Mouse (Mus musculus): ENCODE measurements at regions not wholly inside any gene's neighbourhood (a gene's known extent, or its start where the extent isn't known, plus 50 kb on each side); places are given as distances from the start of the nearest gene placed in this dataset.

- DNase-seq (ENCODE audit: low spot score), result peak; percentile 25
Observed at GRCm38 (mm10) chr5:118879808-118880478, 319.5 kb downstream of the Med13l start.

GRCm38 (mm10) chr5:118880546-118880945 lies 320.1 kb downstream of the Med13l start:
- no peak for DNase-seq (ENCODE audit: low spot score)

DNA sequence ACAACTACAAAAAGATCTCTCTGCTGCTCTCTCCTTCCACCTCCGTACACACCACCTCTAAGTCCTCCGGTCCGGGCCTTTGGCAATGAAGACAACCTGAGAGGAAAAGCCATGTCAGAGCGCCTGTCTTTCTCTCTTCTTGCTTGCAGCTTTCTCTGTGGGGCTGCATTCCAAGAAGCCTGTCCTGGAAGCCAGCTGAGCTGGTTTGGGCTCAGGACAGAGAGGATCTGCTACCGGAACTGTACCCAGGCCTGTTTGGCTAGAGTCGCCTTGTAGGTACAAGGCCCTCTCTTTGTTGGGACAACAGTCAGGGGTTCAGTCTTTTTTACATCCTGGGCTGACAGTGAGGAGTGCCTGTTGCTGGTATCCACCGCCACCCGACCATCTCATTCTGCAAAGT lies 321.4 kb downstream of the Med13l start:
- DNase-seq (ENCODE audit: low spot score), result no peak

DNA sequence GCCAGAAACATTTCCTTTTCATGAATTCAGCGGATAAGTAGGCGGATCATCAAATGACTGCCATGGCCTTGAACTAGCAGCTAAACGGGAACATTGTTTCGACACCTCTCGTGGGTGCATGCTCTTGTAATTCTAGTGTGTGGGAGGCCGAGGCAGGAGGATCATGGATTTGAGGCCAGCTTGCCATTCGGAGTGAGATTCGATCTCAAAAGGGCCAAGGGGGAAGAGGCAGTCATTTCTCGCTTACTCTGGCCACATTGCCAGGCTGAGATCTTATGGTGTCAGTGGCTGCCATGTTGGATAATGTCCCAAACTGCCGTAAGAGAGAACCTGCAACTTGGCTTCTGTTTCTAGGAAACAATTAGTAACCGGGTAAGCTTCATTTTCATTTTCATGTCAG lies 327.7 kb downstream of the Med13l start:
- DNase-seq (ENCODE audit: low spot score), result no peak

- peak; percentile 46 for DNase-seq (ENCODE audit: low spot score)
Observed at GRCm38 (mm10) chr5:118891131-118891530, 330.7 kb downstream of the Med13l start.

DNA sequence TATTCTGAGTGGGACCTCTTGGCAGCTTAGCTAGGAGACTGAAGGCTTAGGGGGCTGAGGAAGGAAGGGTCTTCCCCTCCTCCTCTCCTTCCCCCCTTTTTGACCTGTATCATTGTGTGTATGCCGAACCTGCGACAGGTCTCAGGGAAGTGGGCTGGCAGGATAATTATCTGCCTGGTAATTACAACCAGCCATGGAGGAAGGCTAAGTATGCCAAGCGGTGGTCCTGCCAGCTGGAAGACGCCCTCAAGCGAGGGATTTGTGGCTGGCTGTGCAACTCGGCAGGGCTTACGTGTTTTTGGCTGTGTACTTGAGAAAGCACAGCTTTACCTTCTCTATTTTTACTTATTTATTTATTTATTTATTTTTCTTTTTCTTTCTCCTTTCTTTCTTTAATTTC lies 347.7 kb downstream of the Med13l start:
- DNase-seq (ENCODE audit: low spot score), result no peak

DNA sequence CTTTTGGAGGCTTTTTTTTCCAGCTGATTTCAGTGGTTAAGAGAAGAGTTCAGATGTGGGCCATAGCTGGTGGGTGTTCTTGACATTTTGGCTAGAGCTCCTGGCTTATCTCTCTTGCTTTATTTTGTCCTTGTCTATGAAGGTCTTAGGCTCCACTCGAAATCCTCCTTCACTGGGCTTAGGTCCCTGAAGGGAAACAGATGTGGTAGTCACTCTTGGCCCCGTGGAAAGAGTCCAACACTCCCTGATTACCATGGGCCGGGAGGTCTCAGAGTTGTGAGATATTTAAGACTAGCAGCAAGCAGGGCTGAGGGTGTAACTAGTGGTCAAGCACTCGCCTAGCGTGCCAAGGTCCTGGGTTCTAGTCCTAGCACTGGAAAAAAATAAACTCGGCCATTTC lies 349.3 kb downstream of the Med13l start:
- DNase-seq (ENCODE audit: low spot score), result no peak

DNA sequence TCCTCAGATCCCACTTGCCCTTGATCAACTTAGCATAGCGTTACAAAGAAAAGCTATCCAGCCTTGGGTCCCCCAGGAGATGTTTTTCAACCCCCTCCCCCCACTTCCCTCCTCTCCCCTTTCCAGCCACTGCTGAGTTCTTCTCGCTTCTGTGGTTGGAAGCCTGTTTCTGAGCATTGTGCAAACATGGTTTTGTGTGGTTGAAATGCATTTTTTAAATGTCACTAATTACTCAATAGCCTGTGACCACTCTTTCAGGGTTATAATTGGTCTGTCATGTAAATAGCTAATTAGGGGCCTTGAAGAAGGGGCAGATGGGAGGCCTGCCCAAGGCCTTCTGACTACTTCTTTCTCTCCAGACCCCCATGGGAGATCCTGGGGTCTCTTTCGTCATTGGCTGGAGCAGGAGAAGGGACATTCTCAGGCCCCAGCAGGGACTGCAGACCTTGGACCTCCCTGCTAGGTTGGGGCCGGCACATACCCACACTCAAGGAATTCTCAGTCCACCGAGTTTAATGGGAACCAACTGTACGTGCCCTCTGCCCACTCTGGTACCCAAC lies 353.8 kb downstream of the Med13l start:
- DNase-seq (ENCODE audit: low spot score), result no peak

DNA sequence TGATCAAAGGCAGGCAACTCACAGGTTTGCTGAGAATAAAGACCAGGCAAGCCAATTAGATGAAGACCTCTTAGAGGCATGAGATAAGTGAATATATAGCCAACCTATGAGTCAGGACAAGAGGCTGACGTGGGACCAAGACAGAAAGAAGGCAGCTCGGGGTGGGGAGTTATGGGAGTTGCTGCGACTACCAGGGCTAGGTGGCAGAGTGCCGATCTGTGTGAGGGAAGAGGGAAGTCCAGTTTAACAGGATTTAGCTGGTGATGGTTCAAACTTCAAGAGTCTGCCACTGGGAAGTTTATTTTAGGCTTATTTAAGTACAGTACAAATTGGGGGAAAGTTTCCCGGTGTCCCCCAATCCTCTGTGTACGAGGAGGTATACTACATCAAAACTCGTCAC lies 362.9 kb downstream of the Med13l start:
- no peak for DNase-seq (ENCODE audit: low spot score)

GRCm38 (mm10) chr5:118929037-118929436 lies 368.6 kb downstream of the Med13l start:
- DNase-seq (ENCODE audit: low spot score), result no peak

- DNase-seq (ENCODE audit: low spot score), result no peak
Observed at GRCm38 (mm10) chr5:118929990-118930501, 369.6 kb downstream of the Med13l start.

DNA sequence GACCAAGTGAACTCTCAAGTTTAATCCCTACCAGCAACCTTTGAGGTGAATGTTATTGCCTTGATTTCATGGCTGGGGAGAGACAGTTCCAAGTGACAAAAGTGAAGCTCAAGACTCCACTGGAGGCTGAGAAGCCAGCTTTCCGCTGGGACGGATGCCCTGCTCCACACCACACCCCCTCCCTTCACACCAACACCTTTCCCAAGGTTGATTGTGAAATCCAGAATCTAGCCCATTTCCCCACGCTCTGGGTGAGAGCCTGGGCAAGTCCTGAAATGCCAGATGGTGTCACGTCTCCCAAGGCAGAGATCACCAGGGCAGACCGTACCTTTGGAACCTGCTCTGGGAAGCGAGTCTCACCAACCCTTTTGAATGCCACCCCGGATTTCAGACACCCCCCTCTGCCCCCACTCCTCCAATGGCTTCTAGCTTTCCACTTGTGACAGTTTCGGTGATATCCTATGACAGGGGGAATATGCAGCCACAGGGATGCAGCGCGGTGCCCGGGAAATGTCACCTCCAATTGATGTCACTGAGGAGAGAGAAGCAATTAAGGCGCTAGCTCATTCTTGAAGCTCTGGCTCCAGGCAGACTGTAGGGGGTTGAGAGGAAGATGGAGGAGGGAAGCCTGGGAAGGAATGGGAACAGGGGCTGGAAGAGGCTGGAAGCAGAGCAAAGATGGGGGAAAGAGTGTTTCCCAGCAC lies 379.0 kb downstream of the Med13l start:
- DNase-seq (ENCODE audit: low spot score), result no peak

DNA sequence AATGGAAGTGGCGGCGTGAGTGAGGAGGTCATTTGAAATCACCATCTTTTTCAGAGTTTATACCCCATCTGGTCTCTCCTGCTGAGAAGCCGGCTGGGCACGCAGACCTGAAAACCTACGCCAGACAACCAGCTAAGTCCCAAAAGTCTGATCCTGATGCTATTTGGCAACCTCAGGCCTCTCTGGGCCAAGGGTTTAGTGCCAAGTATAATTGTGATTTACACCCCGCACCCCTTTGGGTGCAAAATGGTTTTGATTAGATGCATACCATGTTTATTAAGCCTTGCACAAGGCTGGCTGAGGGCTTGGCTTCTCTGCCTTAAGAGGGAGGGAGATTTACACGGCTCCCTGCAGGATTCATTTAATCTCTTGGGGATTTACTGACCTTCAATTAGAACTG lies 383.8 kb downstream of the Med13l start:
- DNase-seq (ENCODE audit: low spot score), result no peak

DNA sequence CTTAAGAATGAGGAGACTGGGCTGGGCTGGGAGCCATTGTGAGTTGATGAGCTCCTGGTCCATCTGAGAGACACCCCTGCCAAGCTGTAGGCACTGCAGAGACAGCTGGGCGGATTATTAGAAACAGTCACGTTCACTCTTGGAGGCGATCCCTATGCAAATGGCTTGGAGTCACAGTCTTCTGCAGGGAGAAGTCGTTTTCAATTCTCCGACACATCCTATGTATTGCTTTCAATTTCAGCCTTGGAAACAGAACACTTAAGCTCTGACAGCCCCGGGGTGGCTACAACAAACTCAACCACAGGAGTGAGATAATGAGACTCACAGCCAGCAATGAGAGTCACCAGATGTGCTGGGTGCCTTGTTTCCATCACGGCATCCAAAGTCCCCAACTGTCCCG lies 385.6 kb downstream of the Med13l start:
- DNase-seq (ENCODE audit: low spot score), result no peak

DNA sequence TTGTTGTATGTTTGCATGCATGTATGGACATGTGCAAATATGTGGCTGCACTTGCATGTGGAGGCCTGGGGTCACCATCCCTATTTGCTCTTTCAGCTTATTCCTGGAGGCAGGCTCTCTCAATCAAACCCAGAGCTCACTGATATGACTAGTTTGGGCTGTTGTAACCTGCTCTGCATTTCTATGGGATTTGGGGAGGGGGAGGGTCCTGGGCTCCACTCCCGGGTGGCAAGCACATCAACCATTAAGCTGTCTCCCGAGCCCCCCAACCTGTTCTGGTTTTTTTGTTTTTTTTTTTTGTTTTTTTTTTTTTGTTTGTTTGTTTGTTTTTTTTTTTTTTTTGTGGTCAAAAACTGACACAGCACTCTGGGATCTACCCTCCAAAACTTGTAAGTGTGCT lies 386.5 kb downstream of the Med13l start:
- DNase-seq (ENCODE audit: low spot score), result no peak

DNA sequence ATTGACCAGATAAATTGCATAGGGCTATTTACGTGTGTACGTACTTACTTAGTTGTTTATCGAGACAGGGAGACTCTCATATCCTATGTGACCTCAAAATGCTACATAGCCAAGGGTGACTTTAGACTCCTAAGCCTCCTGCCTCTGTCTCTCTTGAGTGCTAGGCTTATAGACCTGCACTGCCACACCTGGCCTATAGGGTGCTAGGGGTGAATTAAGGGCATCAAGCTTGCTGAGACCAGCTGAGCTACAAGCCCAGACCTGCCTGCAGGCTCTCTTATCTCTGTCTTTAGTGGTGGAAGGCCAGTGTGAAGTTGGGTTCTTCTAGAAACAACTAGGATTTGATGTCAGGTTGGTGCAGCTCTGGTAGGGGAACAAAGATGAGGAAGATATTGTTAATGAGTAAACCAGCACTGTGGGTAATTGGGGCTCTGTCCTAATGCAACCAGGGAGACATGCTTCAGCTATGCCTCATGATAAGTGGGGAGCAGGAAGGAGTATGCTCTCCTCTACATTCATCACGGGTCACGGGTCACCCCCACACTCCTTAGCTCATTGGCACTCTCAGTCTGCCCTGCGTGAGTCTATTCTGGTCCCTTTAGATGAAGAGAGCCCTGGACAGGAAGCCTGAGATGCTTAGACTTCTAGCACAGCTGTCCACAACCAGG lies 387.8 kb downstream of the Med13l start:
- no peak for DNase-seq (ENCODE audit: low spot score)

DNA sequence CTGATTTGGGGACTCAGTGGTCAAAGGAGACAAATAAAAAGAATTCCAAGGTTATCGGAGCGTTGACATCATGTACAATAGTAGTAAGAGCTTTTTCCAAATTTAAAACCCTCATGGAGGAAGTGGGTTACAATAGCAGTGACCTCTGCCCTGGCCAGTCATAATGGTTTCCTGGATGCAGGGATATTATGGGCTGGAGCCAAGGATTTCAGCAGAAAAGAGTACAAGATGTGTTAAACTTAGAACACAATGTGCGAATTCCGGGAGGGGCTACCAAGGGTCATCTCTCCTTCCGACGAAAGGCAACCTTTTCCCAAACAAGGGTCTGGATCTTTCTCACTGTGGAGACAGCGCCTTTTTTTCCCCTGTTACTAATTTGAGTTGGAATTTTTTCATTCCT lies 390.6 kb downstream of the Med13l start:
- DNase-seq (ENCODE audit: low spot score), result no peak

DNA sequence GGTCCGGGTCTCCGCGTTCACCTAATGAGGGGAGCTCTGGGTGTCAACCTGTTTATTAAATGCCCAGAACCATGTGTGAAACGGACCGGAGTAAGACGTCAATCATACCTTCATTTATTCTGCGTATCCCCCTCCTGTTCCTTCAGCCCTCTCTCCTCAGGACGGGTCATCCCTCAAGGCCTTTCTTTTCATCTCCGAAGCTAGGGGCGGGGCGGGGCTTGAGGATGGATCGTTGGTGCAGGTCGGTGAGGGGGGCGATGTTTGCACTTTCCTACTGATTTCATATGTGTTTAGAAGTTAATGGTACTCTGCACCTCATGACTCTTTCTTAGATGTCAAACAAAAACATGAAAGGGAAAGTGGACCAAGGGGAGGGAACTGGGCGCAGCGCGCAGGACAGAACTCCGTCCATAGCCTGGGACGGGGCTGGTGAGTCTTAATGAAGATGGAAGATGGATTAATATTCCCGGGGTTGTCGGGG lies 400.1 kb downstream of the Med13l start:
- no peak for DNase-seq (ENCODE audit: low spot score)

GRCm38 (mm10) chr5:118961091-118961490 lies 400.6 kb downstream of the Med13l start:
- no peak for DNase-seq (ENCODE audit: low spot score)

DNA sequence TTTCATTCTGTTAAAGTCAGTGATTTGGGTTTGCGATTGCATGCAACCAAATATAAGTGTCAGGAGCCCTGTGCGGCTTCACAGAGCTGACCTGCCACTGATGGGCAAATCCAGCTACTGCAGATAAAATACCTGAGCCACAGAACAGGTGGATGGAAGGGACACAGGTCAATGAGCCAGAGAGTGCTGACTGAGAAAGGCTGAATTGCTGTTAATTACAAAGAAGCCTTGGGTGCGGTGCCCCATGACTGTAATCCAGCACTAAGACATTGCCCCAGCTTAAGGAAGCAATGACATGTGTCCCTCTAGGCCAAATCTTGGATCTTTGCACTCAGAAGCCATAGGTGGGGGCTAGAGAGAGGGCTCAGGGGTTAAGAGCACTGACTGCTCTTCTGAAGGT lies 401.7 kb downstream of the Med13l start:
- no peak for DNase-seq (ENCODE audit: low spot score)

- DNase-seq (ENCODE audit: low spot score), result no peak
Observed at GRCm38 (mm10) chr5:118963001-118963400, 402.5 kb downstream of the Med13l start.

DNA sequence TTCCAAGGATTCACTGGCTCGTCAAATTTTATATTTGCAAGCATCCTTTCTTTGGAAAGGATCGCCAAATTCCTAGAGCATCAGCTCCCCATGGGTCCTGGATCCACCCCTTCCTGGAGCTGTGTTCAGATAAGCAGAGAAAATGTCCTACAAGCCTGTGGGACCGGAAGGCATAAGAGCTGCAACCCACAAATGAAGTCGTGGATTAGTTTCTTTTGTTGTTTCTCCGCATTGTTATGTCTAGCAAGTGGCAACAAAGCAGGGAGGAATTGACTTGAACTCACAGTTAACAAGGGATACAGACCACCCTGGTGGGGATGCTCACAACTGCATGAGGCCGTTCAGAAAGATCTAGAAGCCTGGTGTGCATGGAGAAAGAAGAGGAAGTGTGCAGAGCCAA lies 406.4 kb downstream of the Med13l start:
- DNase-seq (ENCODE audit: low spot score), result no peak

DNA sequence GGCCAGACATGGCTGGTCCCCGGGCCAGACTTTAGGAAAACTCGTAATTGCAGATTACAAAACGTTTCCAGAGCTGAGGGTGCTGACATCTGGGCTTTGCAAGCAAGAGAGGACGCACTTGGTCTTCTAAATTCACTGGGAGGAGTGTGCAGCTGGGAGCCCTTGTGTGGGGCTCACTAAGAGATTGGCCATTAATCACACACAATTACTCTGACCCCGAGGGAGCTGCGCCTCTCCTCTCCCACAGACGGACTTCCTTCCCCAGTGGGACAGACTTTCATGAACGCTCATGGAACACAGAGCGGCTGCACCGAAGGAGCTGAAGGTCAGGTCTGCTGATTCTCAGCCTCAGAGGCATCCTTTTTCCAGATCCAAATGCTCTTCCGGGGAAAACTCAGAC lies 407.2 kb downstream of the Med13l start:
- DNase-seq (ENCODE audit: low spot score), result no peak
